Mouse (Mus musculus) adrenal gland, postnatal 36 days (tissue): ENCODE data around the gene Rsph9. TPM values are rescaled to one million over a fixed set of nuclear protein-coding genes. Genes with fewer than 3 reads are reported as not detected.

Experiments used
- DNase-seq, 2 experiments: peaks; one replicate each; pipeline ENCODE4 v3.0.0; 2021; ENCODE audit warnings: mixed read lengths in 1 of 2
- long read RNA-seq, 2 experiments: library from polyadenylated mRNA; stranded (forward); transcript quantifications; one replicate each; pipeline ENCODE4 v2.0.0; 2021; ENCODE audit warnings: borderline sequencing depth in 2 of 2
- total RNA-seq, 2 experiments: library from RNA; stranded (reverse); gene quantifications; 2 replicates each; pipeline ENCODE4 v1.2.3; 2021

Gene Rsph9
- 10 to 100 TPM in 1 of 2 experiments, 1 to 10 TPM in 1; 7.9 to 12.8 TPM for total RNA-seq
- long read RNA-seq, experiment 1, transcript Rsph9-201 (5 exons, 966 nt), result major isoform, 7 of 10 reads
- long read RNA-seq, experiment 1, partial matches to known transcripts, result 2 of 10 reads
- long read RNA-seq, experiment 1, other reads (novel, unspliced or antisense), result 1 of 10 reads
- long read RNA-seq, experiment 2, transcript Rsph9-201 (5 exons, 966 nt), result major isoform, 5 of 5 reads
- long read RNA-seq, experiment 2, partial matches to known transcripts, result 0 of 5 reads
- long read RNA-seq, experiment 2, other reads (novel, unspliced or antisense), result 0 of 5 reads

- peak; percentile 93 to 94 for DNase-seq
These were observed at the start of gene Rsph9 for GRCm38 (mm10) chr17:46143578-46144423. Gene Rsph9, minus strand, starts transcription at chr17:46144216.

DNA sequence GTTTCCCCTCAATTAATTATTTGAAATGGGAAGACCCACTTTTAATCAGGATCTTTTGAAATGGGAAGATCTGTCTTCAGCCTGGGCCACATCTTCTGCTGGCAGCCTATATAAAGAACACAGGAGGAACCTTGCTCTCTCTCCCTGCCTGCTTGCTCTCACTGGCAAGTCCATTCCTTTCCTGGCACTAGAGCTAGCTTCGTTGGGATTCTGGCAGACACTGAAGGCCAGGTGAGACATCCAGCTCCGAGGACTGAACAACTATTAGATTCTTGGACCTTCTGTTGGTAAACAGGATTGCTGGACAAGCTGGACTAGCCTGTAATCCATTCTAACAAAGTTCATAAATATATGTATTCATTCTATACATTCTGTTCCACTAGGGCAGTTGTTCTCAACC lies 44.8 kb upstream of the Rsph9 start:
- DNase-seq, result peak in 1 of 2 experiments; percentile 40

DNA sequence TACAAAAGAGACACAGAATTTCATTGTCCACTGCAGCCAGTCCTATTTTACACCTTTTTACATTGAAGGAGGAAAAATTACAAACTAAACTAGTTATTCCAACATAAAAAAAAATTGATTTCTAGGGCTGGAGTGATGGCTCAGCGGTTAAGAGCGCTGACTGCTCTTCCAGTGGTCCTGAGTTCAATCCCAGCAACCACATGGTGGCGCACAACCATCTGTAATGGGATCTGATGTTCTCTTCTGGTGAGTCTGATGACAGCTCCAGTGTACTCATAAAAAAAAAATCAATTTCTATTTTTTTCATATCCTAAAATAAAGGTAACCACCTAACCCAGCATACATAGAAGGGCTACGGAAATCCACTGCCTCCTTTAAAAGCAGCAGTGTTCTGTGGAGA lies 38.3 kb upstream of the Rsph9 start:
- peak; percentile 51 to 62 for DNase-seq

DNA sequence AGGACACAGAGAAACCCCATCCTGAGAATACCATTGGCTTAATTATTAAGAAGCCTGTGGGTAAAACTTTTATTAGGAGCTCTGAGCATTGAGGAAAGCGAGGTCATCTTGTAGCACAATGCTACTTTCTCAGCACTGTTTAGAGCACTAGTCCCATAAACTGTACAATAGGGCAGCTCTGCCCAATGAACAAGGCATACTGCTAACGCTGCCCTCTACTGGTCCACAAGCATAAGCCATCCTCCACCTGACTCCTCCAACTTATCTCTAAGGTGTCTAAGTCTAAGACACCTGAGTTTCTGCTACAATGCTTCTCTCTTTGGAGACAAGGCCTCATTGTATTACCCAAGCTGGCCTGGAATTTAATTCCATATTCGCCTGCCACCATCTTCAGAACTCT lies 26.5 kb upstream of the Rsph9 start:
- DNase-seq, result peak in 1 of 2 experiments; percentile 53

GRCm38 (mm10) chr17:46168768-46169167 lies 24.8 kb upstream of the Rsph9 start:
- DNase-seq, result no peak

GRCm38 (mm10) chr17:46168318-46168717 lies 24.3 kb upstream of the Rsph9 start:
- no peak for DNase-seq

GRCm38 (mm10) chr17:46167014-46167413 lies 23.0 kb upstream of the Rsph9 start:
- DNase-seq, result peak; percentile 51 to 66

- DNase-seq, result no peak
These were observed 22.3 kb upstream of the Rsph9 start for GRCm38 (mm10) chr17:46166270-46166669.

DNA sequence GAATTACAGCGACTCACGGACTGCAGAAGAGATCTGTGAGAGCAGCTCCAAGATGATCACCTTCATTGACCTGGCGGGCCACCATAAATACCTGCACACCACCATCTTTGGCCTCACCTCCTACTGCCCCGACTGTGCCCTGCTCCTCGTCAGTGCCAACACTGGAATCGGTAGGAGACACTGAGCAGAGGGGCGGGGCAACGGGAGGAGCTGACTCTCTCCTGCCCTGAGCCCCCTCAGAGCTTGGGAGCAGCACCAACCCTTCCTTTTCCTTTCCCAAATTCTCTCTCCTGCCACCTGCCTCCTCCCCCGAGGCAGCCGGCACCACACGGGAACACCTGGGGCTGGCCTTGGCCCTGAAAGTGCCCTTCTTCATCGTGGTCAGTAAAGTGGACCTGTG lies 21.4 kb upstream of the Rsph9 start:
- DNase-seq, result no peak

DNA sequence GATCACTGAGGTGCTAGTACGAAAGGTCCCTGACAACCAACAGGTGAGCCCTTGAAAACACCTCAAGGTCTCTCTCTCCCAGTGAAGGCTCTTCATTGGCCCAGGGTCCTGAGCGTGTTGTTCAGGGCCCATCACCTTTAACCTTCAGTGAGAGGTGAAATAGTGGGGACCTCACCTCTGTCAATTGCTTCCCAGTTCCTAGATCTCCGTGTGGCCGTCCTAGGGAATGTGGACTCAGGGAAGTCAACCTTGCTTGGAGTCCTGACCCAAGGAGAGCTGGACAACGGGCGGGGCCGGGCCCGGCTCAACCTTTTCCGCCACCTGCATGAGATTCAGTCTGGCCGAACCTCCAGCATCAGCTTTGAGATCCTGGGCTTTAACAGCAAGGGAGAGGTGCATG lies 20.8 kb upstream of the Rsph9 start:
- DNase-seq, result no peak

- DNase-seq, result no peak
These were observed 20.3 kb upstream of the Rsph9 start for GRCm38 (mm10) chr17:46164301-46164700.

- peak; percentile 37 to 49 for DNase-seq
These were observed 19.0 kb upstream of the Rsph9 start for GRCm38 (mm10) chr17:46162951-46163421.

GRCm38 (mm10) chr17:46162551-46162950 lies 18.5 kb upstream of the Rsph9 start:
- DNase-seq, result no peak

DNA sequence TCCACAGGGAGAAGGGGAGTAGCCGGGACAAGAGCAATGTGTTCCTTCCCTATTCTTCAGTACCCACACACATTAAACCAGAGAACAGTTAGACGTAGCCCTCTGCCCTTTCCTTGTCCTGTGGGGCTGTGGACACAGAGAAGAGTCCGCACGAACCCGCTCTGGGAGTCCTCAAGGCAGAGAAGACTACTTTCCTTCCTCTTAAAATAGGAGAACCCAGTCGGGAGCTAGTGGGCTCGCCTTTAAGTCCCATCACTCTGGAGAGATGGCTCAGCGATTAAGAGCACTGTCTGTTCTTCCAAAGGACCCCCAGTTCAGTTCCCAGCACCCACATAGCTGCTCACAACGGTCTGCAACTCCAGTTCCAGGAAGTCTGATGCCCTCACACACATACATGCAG lies 17.7 kb upstream of the Rsph9 start:
- DNase-seq, result no peak

DNA sequence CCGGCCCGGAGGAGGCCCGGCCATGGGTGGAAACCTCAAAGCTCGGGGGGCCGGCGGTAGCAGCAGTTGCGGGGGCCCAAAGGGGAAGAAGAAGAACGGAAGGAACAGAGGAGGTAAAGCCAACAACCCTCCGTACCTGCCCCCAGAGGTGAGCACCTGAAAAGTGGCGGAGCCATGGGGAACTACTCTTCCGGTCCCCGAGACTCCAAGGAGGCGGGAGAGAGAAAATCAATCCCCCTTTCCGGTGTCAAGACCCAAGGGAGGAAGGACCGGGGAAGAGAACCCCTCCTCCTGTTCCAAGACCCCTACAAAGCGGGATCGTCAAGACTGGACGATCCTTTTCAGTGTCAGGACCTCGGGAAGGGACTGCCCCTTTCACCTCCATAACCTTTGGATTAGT lies 17.2 kb upstream of the Rsph9 start:
- DNase-seq, result no peak

DNA sequence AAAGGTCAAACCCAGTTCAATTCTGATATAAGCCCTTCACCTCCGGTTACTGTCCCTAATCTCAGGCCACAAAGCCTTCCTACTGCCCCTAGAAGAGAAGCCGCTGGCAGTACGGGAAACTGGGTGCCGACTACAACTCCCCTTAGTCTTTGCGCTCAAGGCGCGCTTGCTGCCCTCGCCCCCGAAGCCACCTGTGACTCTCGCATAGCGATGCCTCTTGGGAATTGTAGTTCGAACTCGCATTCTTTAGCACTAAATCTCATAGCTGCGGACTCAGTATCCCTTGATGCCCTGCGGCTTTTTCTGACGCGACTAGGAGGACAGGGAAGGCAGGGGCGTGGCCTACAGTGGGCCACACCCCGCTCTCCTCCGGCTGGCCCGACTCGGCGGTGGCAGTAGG lies 16.7 kb upstream of the Rsph9 start, which contains the start of gene Gtpbp2:
Gene Gtpbp2, plus strand, starts transcription at position 347 of the 400 bp plus-strand sequence.
- peak; percentile 93 to 95 for DNase-seq

GRCm38 (mm10) chr17:46160090-46160662 lies 16.2 kb upstream of the Rsph9 start:
- peak; percentile 95 to 96 for DNase-seq

DNA sequence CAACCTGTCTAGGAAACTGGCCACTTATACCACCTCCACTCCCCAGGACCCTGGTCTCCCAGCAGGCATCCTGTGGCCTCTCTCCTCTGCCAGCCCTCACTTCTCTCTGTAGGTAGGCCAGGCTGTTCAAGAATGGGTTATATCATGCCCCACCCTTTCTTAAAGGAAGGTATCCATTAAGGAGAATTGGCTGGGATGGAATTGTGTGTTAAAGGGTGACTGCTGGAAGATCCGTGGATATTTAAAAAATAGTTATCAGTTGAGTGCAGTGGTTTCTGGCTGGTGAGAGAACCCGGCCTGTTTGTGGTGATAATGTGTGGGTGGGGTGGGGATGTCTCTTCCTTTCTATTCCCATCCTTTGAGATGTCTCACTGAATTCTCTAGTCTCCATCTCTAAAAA lies 15.2 kb upstream of the Rsph9 start:
- DNase-seq, result no peak

GRCm38 (mm10) chr17:46157131-46157530 lies 13.1 kb upstream of the Rsph9 start:
- DNase-seq, result no peak

- DNase-seq, result no peak
These were observed 12.7 kb upstream of the Rsph9 start for GRCm38 (mm10) chr17:46156680-46157079.

GRCm38 (mm10) chr17:46154336-46154735 lies 10.3 kb upstream of the Rsph9 start:
- DNase-seq, result no peak

GRCm38 (mm10) chr17:46152847-46153782 lies 9.1 kb upstream of the Rsph9 start, which contains the start of gene Mad2l1bp:
Gene Mad2l1bp, minus strand, starts transcription at chr17:46153553.
- peak; percentile 91 to 94 for DNase-seq
